Mouse (Mus musculus): ENCODE data around the gene Hist1h3h. TPM values are rescaled to one million over a fixed set of nuclear protein-coding genes. Genes with fewer than 3 reads are reported as not detected.
"Not testable (repeated sequence)": the region's sequence is repeated elsewhere in the genome, so short reads cannot be mapped to it uniquely, and the experiment has no call there.

Gene Hist1h3h
- polyA plus RNA-seq, 1 experiment from 2014 or later = 13.8 TPM

DNA sequence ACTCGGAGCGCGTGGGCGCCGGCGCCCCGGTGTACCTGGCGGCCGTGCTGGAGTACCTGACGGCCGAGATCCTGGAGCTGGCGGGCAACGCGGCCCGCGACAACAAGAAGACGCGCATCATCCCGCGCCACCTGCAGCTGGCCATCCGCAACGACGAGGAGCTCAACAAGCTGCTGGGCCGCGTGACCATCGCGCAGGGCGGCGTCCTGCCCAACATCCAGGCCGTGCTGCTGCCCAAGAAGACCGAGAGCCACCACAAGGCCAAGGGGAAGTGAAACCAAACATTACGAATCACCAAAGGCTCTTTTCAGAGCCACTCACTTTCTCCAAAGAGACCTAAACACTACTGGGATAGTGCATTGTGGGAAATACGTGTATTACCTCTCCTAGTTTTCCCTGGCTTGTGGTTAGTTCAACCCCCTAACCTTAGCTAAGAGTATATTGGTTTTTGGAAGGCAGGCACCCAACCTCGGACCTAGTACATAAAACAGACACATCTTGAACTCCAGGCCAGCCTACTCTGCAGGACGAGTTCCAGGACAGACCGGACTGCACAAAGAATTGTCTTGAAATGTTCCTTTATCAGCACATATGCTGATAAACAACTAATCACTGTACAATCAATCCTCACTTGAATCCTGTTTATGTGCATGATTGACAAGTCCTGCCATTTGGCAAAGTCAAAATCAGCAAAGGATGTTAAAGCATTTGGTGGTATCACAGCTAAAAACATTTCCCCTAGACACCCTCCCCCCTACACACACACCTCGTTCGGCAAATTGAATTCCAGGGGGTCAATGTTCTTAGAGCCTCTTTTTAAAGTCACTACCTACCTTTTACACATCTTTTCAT lies 693 bp upstream of the Hist1h3h start:
- ATAC-seq (ENCODE audit: low FRiP score) = peak; percentile 15; the same call in 1 of the 2 replicates
- Histone ChIP-seq H3K4me1 (peaks cover 36% of the 10 kb centered on the region), H3K4me2 (peak overlapping the region; percentile 72), H3K27ac (peak overlapping the region; percentile 98), H3K4me3 (replicated peaks) (peak overlapping the region; percentile 44), H3K9ac (peak overlapping the region; percentile 76)
- H3K9me3 ChIP-seq; H3K27me3 ChIP-seq; H3K36me3 ChIP-seq (replicated peaks): not testable (repeated sequence)
- WGBS = under 1% methylated on average over 12 of the region's 38 CpGs

DNA sequence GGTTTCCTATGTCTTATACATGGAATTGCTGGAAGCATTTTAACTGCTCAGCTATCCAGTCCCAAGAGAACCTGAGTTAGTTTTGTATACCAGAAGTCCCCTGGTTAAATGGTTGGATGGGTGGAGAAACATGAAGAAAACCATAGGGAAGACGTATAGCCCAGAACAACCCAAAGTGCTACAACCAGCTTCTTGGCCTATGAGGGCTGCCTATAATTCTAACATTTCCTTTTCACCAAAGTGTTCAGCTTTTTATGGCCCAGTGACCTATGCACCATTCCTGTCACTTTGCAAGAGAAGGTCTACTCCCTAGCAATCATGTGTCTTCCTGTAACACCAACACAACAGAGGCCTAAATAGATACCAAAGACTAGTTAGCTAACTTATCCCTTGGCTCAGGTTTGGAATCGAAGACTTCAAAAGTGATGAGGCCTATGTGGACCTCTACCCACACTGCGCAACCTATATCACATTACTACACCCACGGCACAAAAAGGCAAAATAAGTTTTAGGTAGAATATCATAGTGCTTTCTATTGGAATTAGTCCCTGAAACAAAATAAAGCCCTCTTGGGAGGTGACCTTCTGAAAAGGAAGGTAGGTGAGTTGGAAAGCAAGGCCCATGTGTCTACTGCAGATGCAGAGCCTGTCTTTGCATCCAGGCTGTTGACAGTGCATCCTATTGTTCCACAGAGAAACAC lies 1.1 kb downstream of the Hist1h3h start:
- Histone ChIP-seq H3K9ac (peak overlapping the region; percentile 67), H3K4me3 (replicated peaks) (peak overlapping the region; percentile 50), H3K4me2 (peak overlapping the region; percentile 69), H3K4me1 (peaks cover 41% of the 10 kb centered on the region), H3K36me3 (replicated peaks) (no peaks in the 10 kb centered on the region), H3K27me3 (no peaks in the 10 kb centered on the region), H3K27ac (peak overlapping the region; percentile 92), H3K9me3 (no peaks in the 10 kb centered on the region)
- 46% methylated on average over 4 of the region's 4 CpGs for WGBS
- no peak for ATAC-seq (ENCODE audit: low FRiP score)

DNA sequence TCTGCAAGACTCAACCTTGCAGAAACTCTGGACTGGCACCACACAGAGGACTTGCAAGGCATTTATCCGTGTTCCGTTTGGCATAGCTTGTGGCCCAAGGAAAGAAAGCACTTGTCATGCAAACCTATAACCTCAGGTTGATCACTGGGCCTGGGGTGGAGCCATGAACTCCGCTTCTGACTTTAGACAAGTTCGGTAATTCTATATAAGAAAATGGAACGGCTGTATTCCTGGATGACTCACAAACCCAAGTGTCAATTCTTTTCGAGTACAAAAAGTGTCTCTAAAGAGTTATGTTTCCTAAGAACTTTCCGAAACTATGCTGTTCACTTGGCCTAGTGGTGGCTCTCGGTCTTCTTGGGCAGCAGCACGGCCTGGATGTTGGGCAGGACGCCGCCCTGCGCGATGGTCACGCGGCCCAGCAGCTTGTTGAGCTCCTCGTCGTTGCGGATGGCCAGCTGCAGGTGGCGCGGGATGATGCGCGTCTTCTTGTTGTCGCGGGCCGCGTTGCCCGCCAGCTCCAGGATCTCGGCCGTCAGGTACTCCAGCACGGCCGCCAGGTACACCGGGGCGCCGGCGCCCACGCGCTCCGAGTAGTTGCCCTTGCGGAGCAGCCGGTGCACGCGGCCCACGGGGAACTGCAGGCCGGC lies 3.8 kb downstream of the Hist1h3h start:
- H3K27me3 ChIP-seq; H3K36me3 ChIP-seq (replicated peaks); H3K9me3 ChIP-seq: not testable (repeated sequence)
- ATAC-seq (ENCODE audit: low FRiP score) = peak; percentile 13; the same call in 1 of the 2 replicates
- peak overlapping the region; percentile 62 for H3K4me2 ChIP-seq
- peak overlapping the region; percentile 40 for H3K4me3 ChIP-seq (replicated peaks)
- 2% methylated on average over 21 of the region's 44 CpGs for WGBS
- H3K27ac ChIP-seq = peak overlapping the region; percentile 95
- H3K4me1 ChIP-seq = peaks cover 33% of the 10 kb centered on the region
- H3K9ac ChIP-seq = peak overlapping the region; percentile 68

DNA sequence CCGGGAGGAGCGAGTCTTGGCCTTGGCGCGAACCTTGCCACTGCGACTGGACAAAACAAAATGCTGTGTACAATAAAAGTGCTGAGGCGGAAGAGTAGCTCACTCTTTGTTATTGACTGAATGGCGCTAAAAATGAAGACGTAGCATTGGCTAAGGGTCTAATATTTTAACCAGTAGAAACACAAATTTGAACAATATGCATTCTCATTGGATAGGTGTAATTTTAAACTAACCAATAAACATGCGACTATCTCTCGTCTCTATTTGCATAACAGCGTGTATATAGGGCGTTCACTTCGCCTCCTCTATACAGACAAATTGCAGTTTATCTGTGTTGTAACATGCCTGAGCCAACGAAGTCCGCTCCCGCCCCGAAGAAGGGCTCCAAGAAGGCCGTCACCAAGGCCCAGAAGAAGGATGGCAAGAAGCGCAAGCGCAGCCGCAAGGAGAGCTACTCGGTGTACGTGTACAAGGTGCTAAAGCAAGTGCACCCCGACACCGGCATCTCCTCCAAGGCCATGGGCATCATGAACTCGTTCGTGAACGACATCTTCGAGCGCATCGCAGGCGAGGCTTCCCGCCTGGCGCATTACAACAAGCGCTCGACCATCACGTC lies 4.4 kb downstream of the Hist1h3h start, which contains the start of gene Hist1h2bm:
Hist1h2bm (plus strand) TSS at position 288 of the 616 bp plus-strand sequence.
- H3K4me3 ChIP-seq (replicated peaks) = peak within 1 kb of the TSS; percentile 40
- not testable (repeated sequence) for H3K36me3 ChIP-seq (replicated peaks)
- WGBS = under 1% methylated on average over 32 of the region's 37 CpGs

DNA sequence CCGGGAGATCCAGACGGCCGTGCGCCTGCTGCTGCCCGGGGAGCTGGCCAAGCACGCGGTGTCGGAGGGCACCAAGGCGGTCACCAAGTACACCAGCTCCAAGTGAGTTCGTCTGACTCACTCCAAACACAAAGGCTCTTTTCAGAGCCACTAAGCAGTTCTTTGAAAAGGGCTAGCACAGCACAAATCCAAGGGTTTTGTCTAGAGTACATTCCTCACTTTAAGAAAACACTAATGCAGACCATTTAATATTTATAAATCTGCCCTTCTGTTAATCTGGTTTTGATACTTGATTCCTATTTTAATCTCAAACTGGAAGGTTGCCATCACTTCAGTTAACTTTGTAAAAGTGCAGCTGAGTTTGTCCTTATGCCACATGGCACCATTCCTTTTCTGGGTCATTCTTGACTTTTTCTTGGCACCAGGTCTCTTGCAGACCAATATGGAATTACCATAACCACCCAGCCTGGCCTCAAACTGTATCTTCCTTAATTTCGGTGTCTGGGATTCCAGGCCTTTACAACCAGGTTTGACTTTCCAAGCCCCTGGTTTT lies 5.0 kb downstream of the Hist1h3h start:
- H3K4me2 ChIP-seq = peak overlapping the region; percentile 62
- ATAC-seq (ENCODE audit: low FRiP score) = peak; percentile 12
- H3K27me3 ChIP-seq = no peaks in the 10 kb centered on the region
- WGBS = 2% methylated on average over 11 of the region's 11 CpGs
- H3K4me3 ChIP-seq (replicated peaks) = peak overlapping the region; percentile 40
- peak overlapping the region; percentile 95 for H3K27ac ChIP-seq
- no peaks in the 10 kb centered on the region for H3K36me3 ChIP-seq (replicated peaks)
- no peaks in the 10 kb centered on the region for H3K9me3 ChIP-seq
- H3K4me1 ChIP-seq = peaks cover 34% of the 10 kb centered on the region
- H3K9ac ChIP-seq = peak overlapping the region; percentile 63

More for the DNA sequence above, 4.4 kb downstream of the Hist1h3h start, which contains the start of gene Hist1h2bm:
- H3K27me3 ChIP-seq, H3K9me3 ChIP-seq: not testable (repeated sequence)
- Histone ChIP-seq H3K27ac (peak within 1 kb of the TSS; percentile 95), H3K4me1 (peaks cover 31% of the 10 kb centered on the region), H3K4me2 (peak within 1 kb of the TSS; percentile 62), H3K9ac (peak within 1 kb of the TSS; percentile 68)
- peak; percentile 96 for ATAC-seq (ENCODE audit: low FRiP score)

DNA sequence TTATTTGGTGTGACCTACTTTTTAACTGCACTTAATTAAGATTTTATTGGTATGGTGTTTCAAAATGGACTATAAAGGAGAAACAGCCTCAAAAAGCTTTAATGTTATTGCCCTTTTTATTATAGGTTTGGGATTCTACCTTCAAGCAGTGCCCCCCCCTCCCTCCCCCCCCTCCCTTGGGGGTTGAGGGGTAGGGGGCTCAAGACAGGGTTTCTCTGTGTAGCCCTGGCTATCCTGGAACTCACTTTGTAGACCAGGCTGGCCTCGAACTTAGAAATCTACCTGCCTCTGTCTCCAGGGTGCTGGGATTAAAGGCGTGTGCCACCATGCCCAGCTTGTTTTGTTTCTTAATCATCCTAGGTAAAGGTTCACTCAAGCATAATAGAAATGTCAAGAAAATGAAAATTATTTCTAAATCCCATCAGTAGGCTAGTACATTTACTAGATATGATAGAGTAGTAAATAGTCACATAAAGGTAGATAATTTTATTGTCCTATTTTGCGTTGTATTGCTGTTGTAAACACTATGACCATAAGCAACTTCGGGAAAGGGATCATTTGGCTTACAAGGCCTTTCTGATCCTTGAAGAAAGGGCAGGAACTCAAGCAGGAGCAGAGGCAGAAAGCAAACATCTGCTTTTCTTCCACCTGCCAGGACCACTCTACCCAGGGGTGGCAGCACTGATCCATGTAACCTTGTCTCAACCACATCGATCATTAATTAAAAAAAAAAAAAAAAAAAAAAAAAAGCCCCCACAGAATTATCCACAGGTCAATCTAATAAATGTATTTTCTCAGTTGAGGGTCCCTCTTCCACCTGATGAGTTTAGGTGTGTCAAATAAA lies 5.8 kb downstream of the Hist1h3h start:
- H3K4me2 ChIP-seq = peak overlapping the region; percentile 62
- 25% methylated on average over 5 of the region's 5 CpGs for WGBS
- peak overlapping the region; percentile 7; the same call in 1 of the 2 replicates for H3K4me3 ChIP-seq (replicated peaks)
- no peak overlapping the region; the same call in 1 of the 2 replicates for H3K9ac ChIP-seq
- no peaks in the 10 kb centered on the region for H3K36me3 ChIP-seq (replicated peaks)
- H3K4me1 ChIP-seq = peaks cover 38% of the 10 kb centered on the region
- H3K9me3 ChIP-seq = no peaks in the 10 kb centered on the region
- no peaks in the 10 kb centered on the region for H3K27me3 ChIP-seq
- ATAC-seq (ENCODE audit: low FRiP score) = no peak
- peak overlapping the region; percentile 95 for H3K27ac ChIP-seq

DNA sequence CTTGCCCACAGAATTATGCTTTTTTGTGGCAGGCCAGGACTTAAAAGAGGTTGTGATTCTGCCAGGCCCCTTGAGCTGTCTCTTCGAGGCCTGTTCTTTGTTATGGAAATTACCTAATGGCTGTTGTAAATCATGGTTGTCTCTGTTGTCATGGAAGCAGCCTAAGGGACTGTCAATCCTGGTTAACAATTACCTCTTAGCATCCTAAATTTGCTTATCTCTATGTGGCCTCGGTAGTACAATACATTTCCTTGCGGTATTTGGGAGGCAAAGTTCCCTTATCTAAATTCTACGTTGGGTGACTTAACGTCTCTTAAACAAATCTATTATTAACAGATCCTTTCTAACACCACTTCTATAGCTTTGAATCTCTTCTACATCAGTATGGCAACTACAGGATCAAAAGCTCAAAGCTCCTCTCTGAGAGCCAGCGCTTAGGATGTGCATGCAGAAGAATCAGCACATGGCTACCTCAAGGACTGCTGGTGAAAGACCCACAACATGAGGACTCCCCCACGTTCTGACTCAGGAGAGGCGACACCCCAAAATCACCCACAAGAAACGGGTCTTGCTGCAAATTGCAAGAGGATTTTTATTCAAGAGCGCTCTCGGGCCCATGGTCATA lies 10.6 kb downstream of the Hist1h3h start:
- ATAC-seq (ENCODE audit: low FRiP score) = peak; percentile 66; the same call in 1 of the 2 replicates
- no peaks in the 10 kb centered on the region for H3K36me3 ChIP-seq (replicated peaks)
- H3K4me2 ChIP-seq = no peak overlapping the region
- peaks cover 14% of the 10 kb centered on the region for H3K4me1 ChIP-seq
- 23% methylated on average over 11 of the region's 11 CpGs for WGBS
- H3K9me3 ChIP-seq = no peaks in the 10 kb centered on the region
- H3K4me3 ChIP-seq (replicated peaks) = no peak overlapping the region
- no peak overlapping the region for H3K9ac ChIP-seq
- H3K27me3 ChIP-seq = no peaks in the 10 kb centered on the region
- peak overlapping the region; percentile 63 for H3K27ac ChIP-seq

DNA sequence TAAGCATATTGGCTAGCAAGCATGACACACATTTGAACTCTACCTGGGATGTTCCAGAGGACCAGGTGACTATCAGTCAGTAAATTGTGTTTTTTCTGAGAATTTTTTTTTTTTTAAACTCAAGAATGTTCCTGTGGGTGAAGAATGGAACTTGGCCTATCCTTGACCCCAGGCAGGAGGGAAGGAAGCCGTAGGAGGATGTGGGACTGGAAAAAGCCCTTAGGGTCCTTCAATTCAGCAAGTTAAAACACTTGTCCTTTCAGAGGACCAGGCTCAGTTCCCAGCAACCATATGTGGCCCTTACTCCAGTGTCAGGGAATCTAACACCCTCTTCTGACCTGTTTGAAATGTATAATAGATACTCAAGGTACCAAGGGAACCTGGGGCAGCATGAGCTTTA lies 12.1 kb downstream of the Hist1h3h start:
- Histone ChIP-seq H3K4me1 (peaks cover 22% of the 10 kb centered on the region), H3K4me3 (replicated peaks) (no peak overlapping the region), H3K9ac (no peak overlapping the region), H3K27ac (no peak overlapping the region), H3K36me3 (replicated peaks) (no peaks in the 10 kb centered on the region), H3K9me3 (no peaks in the 10 kb centered on the region), H3K4me2 (no peak overlapping the region), H3K27me3 (no peaks in the 10 kb centered on the region)
- no peak for ATAC-seq (ENCODE audit: low FRiP score)
- WGBS = 48% methylated on average over 1 of the region's 1 CpGs

DNA sequence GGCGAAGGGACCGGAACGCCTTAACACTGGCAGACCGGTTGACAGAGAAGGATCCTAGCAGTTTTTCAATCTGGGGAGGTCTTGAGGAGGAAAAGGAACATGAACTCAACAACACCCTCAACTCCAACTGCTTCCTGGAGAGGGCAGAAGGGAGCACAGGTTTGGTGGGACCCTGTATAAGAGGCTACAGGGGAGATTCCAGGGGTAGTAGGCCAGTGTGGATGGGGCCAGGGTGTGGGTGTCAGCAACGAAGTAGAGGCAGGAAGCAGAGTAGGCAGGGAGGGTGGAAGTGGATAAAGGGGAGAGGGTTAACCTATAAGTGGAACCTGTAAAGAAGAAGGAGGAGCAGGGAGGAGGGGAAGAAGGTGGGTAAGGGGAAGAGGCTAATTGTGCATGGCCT lies 16.0 kb downstream of the Hist1h3h start:
- Histone ChIP-seq H3K36me3 (replicated peaks) (no peaks in the 10 kb centered on the region), H3K27ac (peak overlapping the region; percentile 98), H3K4me1 (peaks cover 16% of the 10 kb centered on the region; the same call in 1 of the 2 replicates), H3K27me3 (no peaks in the 10 kb centered on the region), H3K9ac (peak overlapping the region; percentile 36; the same call in 1 of the 2 replicates), H3K4me2 (no peak overlapping the region), H3K9me3 (no peaks in the 10 kb centered on the region), H3K4me3 (replicated peaks) (no peak overlapping the region)
- 63% methylated on average over 5 of the region's 5 CpGs for WGBS
- ATAC-seq (ENCODE audit: low FRiP score) = no peak

DNA sequence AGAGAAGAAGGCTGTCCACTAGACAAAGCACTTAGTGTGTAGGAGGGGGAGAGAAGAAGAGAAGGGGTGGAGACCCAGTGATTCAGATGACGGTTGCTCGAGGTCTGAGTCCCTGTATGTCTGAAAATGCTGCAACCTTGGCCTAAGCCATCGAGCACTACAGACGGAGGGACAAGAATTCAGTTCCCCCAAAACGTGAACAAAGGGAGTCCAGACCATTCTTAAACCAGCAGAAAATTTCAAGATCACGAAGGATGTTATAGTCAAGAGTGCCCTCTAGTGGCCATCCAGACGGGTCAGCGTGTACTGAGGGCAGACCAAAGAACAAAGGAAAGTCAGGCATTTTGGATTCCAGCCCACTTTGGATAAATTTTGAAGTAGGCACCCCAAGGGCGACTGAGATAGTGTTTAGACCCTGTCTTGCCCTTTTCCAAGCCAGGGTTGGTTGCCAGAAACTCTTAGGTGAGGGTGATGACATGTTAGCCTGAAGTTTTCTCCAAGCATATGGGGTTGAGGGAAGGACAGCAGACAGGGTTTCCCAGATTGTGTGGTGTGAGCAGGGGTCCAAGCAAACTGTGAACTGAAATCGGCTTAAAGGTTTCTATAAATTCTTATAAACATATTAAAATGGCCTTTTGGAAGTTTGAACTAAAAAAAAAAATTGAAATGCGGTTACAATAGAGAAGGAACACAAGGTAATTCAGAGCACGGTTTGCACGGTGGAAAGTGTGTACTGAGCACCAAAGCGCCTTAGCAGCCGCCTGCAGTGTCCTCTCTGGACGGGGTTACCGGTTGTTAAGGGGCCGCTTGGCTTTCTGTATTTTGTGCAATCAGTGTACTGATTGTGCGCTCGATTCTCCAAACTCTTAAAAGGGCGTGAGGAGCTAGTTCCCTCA lies 16.8 kb downstream of the Hist1h3h start:
- WGBS = under 1% methylated on average over 21 of the region's 21 CpGs

More for the DNA sequence above, 16.8 kb downstream of the Hist1h3h start:
- peaks cover 16% of the 10 kb centered on the region; the same call in 1 of the 2 replicates for H3K4me1 ChIP-seq
- no peaks in the 10 kb centered on the region for H3K9me3 ChIP-seq
- H3K36me3 ChIP-seq (replicated peaks) = no peaks in the 10 kb centered on the region
- peak overlapping the region; percentile 56 for H3K9ac ChIP-seq
- H3K4me3 ChIP-seq (replicated peaks) = peak overlapping the region; percentile 51
- peak overlapping the region; percentile 98 for H3K27ac ChIP-seq
- ATAC-seq (ENCODE audit: low FRiP score) = peak; percentile 81
- no peaks in the 10 kb centered on the region for H3K27me3 ChIP-seq
- peak overlapping the region; percentile 60 for H3K4me2 ChIP-seq

All from forebrain, embryonic 12.5 days (tissue).